In the genomic region with DNA sequence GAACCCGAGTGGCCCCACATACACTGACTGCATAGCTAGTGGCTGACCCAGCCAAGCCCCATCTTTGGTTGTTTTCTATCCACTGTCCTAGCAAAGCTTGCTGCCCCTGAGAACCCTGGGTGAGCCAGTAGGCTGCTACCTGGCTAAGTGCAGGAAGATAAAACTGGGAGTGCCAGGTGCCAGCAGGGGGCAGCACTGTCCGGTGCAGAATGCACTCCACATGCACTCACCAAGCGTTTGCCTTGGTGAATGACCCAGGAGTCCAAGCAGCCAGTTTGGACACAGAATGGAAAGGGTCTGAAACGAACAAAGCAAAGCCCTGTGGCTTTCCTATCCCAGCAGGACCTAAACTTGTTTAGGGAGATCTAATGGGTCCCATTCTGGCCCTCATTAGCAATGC, we compare ENCODE assay signal across 9 mouse cellular contexts. TPM values are rescaled to one million over a fixed set of nuclear protein-coding genes. Genes with fewer than 3 reads are reported as not detected.
DNase-seq lines count a peak whose midpoint lies in the region; ATAC-seq and TF ChIP-seq lines count a peak whose summit lies in the region.
"Had no signal": no experiment of that assay in that cellular context is flagged by ENCODE, and none has a peak within 500 bp of the region (broad histone marks: within the 10 kb centered on the region; RNA-seq: fewer than 3 reads in every experiment).

No protein-coding gene starts in this region.

- ATAC-seq in cerebellum, adult (ENCODE audit: insufficient number of reproducible peaks, low FRiP score, low TSS enrichment), result no peak

- DNase-seq in cerebellum, adult 18-20 months, result peak; percentile 15 to 22
- DNase-seq in layer of hippocampus, adult 11-12 months (ENCODE audit: low spot score), result peak; percentile 22
- no peak for DNase-seq in layer of hippocampus, adult 9-11 months
- DNase-seq in R1 (ENCODE audit: low read depth, low spot score), result peak; percentile 55
- DNase-seq in lung, postnatal 10 days, result peak; percentile 44
- DNase-seq in testis, postnatal 14 days (ENCODE audit: low spot score), result peak; percentile 65

- TF ChIP-seq CTCF in embryonic fibroblast, embryonic 13.5 days (IDR thresholded peaks at IDR 0.05; ENCODE audit: borderline replicate concordance, insufficient read depth, low read length), result peak; percentile 69; the same call in 1 of the 2 replicates

- H3K4me1 ChIP-seq in embryonic fibroblast, embryonic 13.5 days (ENCODE audit: control insufficient read depth, insufficient read depth, low read length), result no peaks in the 10 kb centered on the region

- no peak for TF ChIP-seq POLR2A in embryonic fibroblast, embryonic 13.5 days (IDR thresholded peaks at IDR 0.05; ENCODE audit: low read depth, low read length)

- no peak overlapping the region for H3K4me3 ChIP-seq in embryonic fibroblast, embryonic 13.5 days (ENCODE audit: insufficient read depth, low read length)

- no peak overlapping the region for H3K27ac ChIP-seq in embryonic fibroblast, embryonic 13.5 days (ENCODE audit: insufficient read depth, low read length)

RNA-seq across cellular contexts. Expression of gene 5430419D17Rik, which starts 8.5 kb away (rescaled TPM):
- not detected in 2 replicates for polyA plus RNA-seq in embryonic fibroblast, embryonic 13.5 days (2011; ENCODE audit: insufficient read length, low read depth, missing spikeins)
- polyA plus RNA-seq: liver, embryonic 16.5 days had no signal

RNA-seq across cellular contexts. Expression of gene 4933402N03Rik, which starts 36.6 kb away (rescaled TPM):
- not detected in 2 replicates for polyA plus RNA-seq in embryonic fibroblast, embryonic 13.5 days (2011; ENCODE audit: insufficient read length, low read depth, missing spikeins)
- polyA plus RNA-seq: liver, embryonic 16.5 days had no signal
